Mouse (Mus musculus): ENCODE data around the gene Olfr410. TPM values are rescaled to one million over a fixed set of nuclear protein-coding genes. Genes with fewer than 3 reads are reported as not detected.

The Olfr410 gene
- polyA plus RNA-seq, 1 experiment: not detected

- Histone ChIP-seq H3K27ac (ENCODE audit: control insufficient read depth, insufficient read depth, low read depth, low read length, poor library complexity) (no peak overlapping the region), H3K4me1 (ENCODE audit: control insufficient read depth, insufficient read depth, low read length) (no peaks in the 10 kb centered on the region), H3K4me3 (replicated peaks; ENCODE audit: control insufficient read depth, low read depth, low read length) (no peak overlapping the region)
- TF ChIP-seq CTCF (IDR thresholded peaks at IDR 0.05; ENCODE audit: control insufficient read depth, insufficient read depth, low read length): no peak
- TF ChIP-seq POLR2A (IDR thresholded peaks at IDR 0.05; ENCODE audit: borderline replicate concordance, control insufficient read depth, low read depth, low read length): no peak
Observed at GRCm38 (mm10) chr11:74328781-74329180, 9.1 kb downstream of the Olfr410 start.

DNA sequence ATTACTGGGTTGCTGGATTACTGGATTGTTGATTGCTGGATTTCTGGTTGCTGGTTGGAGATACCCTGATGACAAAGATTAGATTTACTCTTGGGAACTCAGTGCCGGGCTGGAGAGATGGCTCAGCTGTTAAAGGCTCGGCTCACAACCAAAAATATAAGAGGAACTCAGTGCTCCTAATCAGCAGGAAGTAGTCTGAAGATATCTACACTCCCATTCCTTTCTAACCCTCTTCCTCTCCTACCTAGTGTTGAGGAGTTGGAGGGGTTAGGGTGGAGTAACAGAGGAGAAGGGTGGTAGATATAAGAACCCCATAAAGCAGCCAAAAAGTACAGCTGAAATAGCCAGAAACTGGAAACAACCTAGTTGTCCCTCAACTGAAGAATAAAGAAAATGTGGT is 11.8 kb downstream of the Olfr410 start:
- no peak for TF ChIP-seq CTCF (IDR thresholded peaks at IDR 0.05; ENCODE audit: control insufficient read depth, insufficient read depth, low read length)
- TF ChIP-seq POLR2A (IDR thresholded peaks at IDR 0.05; ENCODE audit: borderline replicate concordance, control insufficient read depth, low read depth, low read length): no peak
- H3K4me3 ChIP-seq (replicated peaks; ENCODE audit: control insufficient read depth, low read depth, low read length): no peak overlapping the region
- 32% methylated on average over 2 of the region's 2 CpGs for WGBS

DNA sequence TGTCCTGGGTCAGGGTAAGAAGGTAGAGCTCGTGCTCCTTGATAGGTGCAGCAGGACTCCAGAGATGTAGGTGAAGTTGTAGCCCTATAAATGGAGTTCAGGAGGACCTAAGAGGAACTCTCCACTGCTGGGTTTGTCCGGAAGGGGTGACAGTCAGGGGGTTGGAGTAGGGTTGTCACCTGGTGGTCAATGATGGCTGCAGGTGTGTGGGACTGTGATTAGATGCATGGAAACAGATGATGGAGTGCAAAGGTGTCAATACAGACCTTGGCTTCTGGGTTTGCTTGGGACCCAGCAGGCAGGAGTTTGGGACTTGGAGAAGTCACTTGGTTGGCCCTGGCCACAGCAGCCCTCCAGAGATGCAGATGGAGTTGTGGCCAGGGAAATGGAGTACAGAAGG is 50.6 kb downstream of the Olfr410 start:
- 51% methylated on average over 2 of the region's 2 CpGs for WGBS
- Histone ChIP-seq H3K4me1 (ENCODE audit: control insufficient read depth, insufficient read depth, low read length) (no peaks in the 10 kb centered on the region), H3K27ac (ENCODE audit: control insufficient read depth, insufficient read depth, low read depth, low read length, poor library complexity) (no peak overlapping the region), H3K4me3 (replicated peaks; ENCODE audit: control insufficient read depth, low read depth, low read length) (no peak overlapping the region)
- TF ChIP-seq POLR2A (IDR thresholded peaks at IDR 0.05; ENCODE audit: borderline replicate concordance, control insufficient read depth, low read depth, low read length): no peak

More for the DNA sequence above, 11.8 kb downstream of the Olfr410 start:
- Histone ChIP-seq H3K4me1 (ENCODE audit: control insufficient read depth, insufficient read depth, low read length) (no peaks in the 10 kb centered on the region), H3K27ac (ENCODE audit: control insufficient read depth, insufficient read depth, low read depth, low read length, poor library complexity) (no peak overlapping the region)

DNA sequence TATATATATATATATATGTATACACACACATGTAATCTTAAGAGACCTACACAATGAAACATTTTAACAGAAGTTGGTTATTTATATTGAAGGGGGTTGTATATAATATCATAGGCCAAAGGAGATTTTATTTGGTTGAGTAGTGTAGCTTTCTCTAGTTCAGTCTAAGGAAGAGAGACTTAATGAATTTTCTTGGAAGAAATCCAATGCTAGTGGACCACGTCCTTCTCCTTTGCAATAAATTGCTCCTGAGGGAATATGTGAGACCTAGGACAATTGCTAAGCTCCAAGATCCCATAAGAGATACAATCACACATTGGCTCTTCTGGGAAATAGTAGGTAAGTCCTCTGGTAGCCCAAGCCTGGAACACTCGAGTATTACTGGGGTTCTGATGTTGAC is 54.4 kb downstream of the Olfr410 start, which contains the start of gene Olfr59:
Gene Olfr59, plus strand, starts transcription at position 301 of the 400 bp plus-strand sequence.
- no peak for TF ChIP-seq CTCF (IDR thresholded peaks at IDR 0.05; ENCODE audit: control insufficient read depth, insufficient read depth, low read length)
- no peak for TF ChIP-seq POLR2A (IDR thresholded peaks at IDR 0.05; ENCODE audit: borderline replicate concordance, control insufficient read depth, low read depth, low read length)
- Histone ChIP-seq H3K27ac (ENCODE audit: control insufficient read depth, insufficient read depth, low read depth, low read length, poor library complexity) (no peak within 1 kb of the TSS), H3K4me3 (replicated peaks; ENCODE audit: control insufficient read depth, low read depth, low read length) (no peak within 1 kb of the TSS), H3K4me1 (ENCODE audit: control insufficient read depth, insufficient read depth, low read length) (no peaks in the 10 kb centered on the region)
- WGBS: 55% methylated on average over 2 of the region's 2 CpGs

Other genes starting within 250 kb of the Olfr410 start
- gene Olfr401, start 224.3 kb downstream of the Olfr410 start, polyA plus RNA-seq (2011; ENCODE audit: insufficient read depth, insufficient read length, low replicate concordance, missing spikeins): not detected in 2 replicates
- gene Olfr402, start 184.5 kb downstream of the Olfr410 start, polyA plus RNA-seq (2011; ENCODE audit: insufficient read depth, insufficient read length, low replicate concordance, missing spikeins): not detected in 2 replicates
- not detected in 2 replicates for gene Olfr403, start 151.8 kb downstream of the Olfr410 start, polyA plus RNA-seq (2011; ENCODE audit: insufficient read depth, insufficient read length, low replicate concordance, missing spikeins)
- gene Olfr43, start 126.7 kb downstream of the Olfr410 start, polyA plus RNA-seq (2011; ENCODE audit: insufficient read depth, insufficient read length, low replicate concordance, missing spikeins): not detected in 2 replicates
- gene Olfr406, start 78.2 kb downstream of the Olfr410 start, polyA plus RNA-seq (2011; ENCODE audit: insufficient read depth, insufficient read length, low replicate concordance, missing spikeins): not detected in 2 replicates
- not detected in 2 replicates for gene Olfr59, start 54.3 kb downstream of the Olfr410 start, polyA plus RNA-seq (2011; ENCODE audit: insufficient read depth, insufficient read length, low replicate concordance, missing spikeins)
- not detected in 2 replicates for gene Olfr411, start 14.6 kb upstream of the Olfr410 start, polyA plus RNA-seq (2011; ENCODE audit: insufficient read depth, insufficient read length, low replicate concordance, missing spikeins)
- gene Olfr412, start 24.0 kb upstream of the Olfr410 start, polyA plus RNA-seq (2011; ENCODE audit: insufficient read depth, insufficient read length, low replicate concordance, missing spikeins): not detected in 2 replicates

Measured in bone marrow, adult 2 months (tissue).